Mouse (Mus musculus): ENCODE results near the gene Gm3045. TPM values are rescaled to one million over a fixed set of nuclear protein-coding genes. Genes with fewer than 3 reads are reported as not detected.

Gene Gm3045
- polyA plus RNA-seq (2012; rRNA removed) = not detected in 2 replicates

DNA sequence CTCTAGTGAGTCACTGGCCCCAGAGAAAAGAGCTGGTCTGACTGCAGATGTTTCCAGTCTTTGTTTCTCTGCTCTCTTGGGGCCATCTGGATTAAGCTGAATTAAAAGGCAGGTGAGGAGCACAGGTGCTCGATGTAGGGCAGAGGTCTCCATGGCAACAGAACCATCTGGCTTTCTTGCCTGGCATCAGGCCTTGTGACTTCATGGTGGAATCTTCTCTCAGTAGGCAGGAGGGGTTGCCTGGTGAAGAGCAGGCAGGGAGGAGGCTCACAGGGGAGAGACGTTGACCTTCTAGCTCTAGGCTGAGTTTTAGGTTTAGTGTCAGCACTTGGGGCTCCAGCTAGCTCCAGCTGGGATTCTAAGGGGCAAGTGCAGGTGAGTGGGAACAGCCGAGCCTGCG is at the start of gene Gm3045:
Gene Gm3045, plus strand, starts transcription at position 230 of the 400 bp plus-strand sequence.
- no peak for TF ChIP-seq POLR2A (IDR thresholded peaks at IDR 0.05; ENCODE audit: low read depth, low read length)
- TF ChIP-seq CTCF (IDR thresholded peaks at IDR 0.05; ENCODE audit: extremely low read depth, insufficient read depth, insufficient read length, insufficient replicate concordance) = no peak
- no peaks in the 10 kb centered on the region for H3K36me3 ChIP-seq (ENCODE audit: control insufficient read depth, insufficient read depth, low read length)

DNA sequence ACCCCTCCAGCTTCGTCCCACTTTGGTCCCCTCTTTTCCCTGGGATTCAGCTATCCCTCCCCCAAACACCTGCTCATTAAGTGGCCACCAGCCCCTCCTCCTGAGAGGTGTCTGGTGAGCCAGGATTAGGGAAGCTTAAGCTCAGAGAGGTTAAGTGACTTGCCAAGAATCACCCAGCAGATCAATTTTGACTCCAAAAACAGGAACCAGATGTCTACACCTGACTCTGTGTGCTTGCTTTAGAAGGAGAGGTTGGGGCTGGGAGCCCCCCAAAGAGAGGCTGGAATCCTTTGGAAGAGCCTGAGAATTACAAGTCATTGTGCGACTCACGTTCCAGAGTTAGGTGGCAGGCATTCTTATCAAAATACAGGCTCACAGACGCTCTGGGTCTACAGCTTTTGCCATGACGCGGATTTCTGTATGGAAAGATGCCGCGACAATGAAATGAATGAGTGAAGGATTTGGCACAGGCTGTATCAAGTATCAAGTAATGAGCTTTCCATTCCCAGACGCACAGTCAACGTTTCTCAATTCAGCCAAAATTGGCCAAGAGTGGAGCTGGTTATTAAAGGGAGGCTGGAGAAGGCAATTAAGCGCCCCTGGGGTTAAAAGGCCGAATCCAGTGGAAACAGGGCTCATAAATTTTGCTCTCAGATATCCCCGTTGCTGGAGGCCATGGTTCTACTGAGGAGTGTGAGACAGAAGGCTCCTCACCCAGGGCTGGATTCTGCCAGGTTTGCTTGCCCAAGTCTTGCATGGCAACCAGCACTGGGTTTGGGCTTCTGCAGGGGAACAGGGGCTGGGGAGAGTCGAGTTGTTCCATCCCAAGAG is 45.3 kb upstream of the Gm3045 start:
- Histone ChIP-seq H3K36me3 (ENCODE audit: control insufficient read depth, insufficient read depth, low read length) (no peaks in the 10 kb centered on the region), H3K4me3 (ENCODE audit: extremely low read depth, insufficient read depth, insufficient read length) (no peak overlapping the region), H3K27ac (ENCODE audit: insufficient read depth, low read length) (no peak overlapping the region), H3K4me1 (ENCODE audit: control insufficient read depth, insufficient read depth, insufficient read length) (no peaks in the 10 kb centered on the region), H3K27me3 (ENCODE audit: control insufficient read depth, insufficient read depth, low read length) (no peaks in the 10 kb centered on the region)
- DNase-seq (ENCODE audit: low read depth in 1 of 2, low spot score in 2 of 2) = no peak
- 78% methylated on average over 14 of the region's 14 CpGs for WGBS
- no peak for TF ChIP-seq CTCF (IDR thresholded peaks at IDR 0.05; ENCODE audit: extremely low read depth, insufficient read depth, insufficient read length, insufficient replicate concordance)
- TF ChIP-seq POLR2A (IDR thresholded peaks at IDR 0.05; ENCODE audit: low read depth, low read length) = no peak

More for the DNA sequence above, at the start of gene Gm3045:
- Histone ChIP-seq H3K27ac (ENCODE audit: insufficient read depth, low read length) (no peak within 1 kb of the TSS), H3K4me3 (ENCODE audit: extremely low read depth, insufficient read depth, insufficient read length) (no peak within 1 kb of the TSS), H3K4me1 (ENCODE audit: control insufficient read depth, insufficient read depth, insufficient read length) (no peaks in the 10 kb centered on the region), H3K27me3 (ENCODE audit: control insufficient read depth, insufficient read depth, low read length) (no peaks in the 10 kb centered on the region)
- no peak for DNase-seq (ENCODE audit: low read depth in 1 of 2, low spot score in 2 of 2)
- 84% methylated on average over 4 of the region's 4 CpGs for WGBS

DNA sequence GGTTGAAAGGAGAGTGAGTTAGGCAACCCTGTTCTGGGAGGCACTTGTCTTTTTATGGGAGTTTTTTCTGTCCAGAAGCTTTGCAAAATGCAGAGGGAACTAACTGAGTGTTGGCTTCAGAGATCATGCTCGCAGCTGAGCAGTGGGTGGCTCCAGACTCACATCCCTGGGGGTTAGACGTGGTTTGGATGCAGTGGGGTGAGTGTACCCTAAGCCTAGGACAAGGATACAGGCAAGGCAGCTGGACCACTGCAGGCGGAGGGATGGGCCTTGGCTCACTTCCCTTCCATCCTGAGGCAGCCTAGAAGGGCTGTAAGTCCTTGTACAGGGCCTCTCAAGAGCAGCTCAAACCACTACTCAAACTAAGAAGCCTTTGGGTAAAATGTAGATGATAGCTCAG is 43.0 kb upstream of the Gm3045 start:
- Histone ChIP-seq H3K36me3 (ENCODE audit: control insufficient read depth, insufficient read depth, low read length) (no peaks in the 10 kb centered on the region), H3K27me3 (ENCODE audit: control insufficient read depth, insufficient read depth, low read length) (no peaks in the 10 kb centered on the region), H3K4me3 (ENCODE audit: extremely low read depth, insufficient read depth, insufficient read length) (no peak overlapping the region), H3K27ac (ENCODE audit: insufficient read depth, low read length) (no peak overlapping the region), H3K4me1 (ENCODE audit: control insufficient read depth, insufficient read depth, insufficient read length) (no peaks in the 10 kb centered on the region)
- 75% methylated on average over 3 of the region's 3 CpGs for WGBS
- TF ChIP-seq POLR2A (IDR thresholded peaks at IDR 0.05; ENCODE audit: low read depth, low read length) = no peak
- no peak for DNase-seq (ENCODE audit: low read depth in 1 of 2, low spot score in 2 of 2)

DNA sequence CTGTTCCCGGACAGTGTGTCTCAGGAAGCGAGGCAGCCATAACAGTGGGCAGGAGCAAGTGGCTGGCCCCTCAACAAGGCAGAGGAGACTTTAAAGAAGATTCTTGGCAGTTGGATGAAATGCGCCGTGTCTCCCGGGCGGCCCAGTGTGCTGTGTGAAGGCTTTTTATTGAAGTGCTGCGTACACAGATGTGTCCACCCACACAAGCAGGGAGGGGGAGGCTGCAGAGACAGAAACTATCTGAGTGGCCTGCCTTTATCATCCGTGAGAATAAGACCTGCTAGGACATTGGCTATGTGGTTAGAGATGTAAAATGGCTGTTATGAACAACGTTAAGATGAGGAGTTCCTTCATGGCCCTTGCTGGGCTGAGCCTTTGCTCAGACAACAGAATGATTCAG is 40.0 kb upstream of the Gm3045 start:
- WGBS = 77% methylated on average over 9 of the region's 9 CpGs

DNA sequence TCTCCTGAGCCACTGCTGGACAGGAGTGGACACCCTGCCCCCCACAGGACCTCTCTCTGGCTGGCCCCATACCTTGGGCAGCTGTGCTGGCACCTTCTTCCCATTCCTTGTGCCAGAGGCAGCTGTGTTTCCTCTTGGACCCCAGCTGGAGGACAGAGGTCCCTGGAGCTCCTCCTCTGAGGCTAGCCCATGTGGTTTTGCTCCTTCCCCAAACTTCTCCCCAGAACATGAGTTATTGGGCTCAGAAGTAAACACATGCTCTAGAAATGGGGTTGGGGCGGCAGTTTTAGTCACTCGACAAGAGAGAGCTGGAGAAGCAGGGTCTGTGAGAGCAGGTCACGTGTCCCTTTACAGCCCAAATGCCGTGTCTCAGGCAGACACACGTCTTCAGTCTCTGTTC is 39.0 kb upstream of the Gm3045 start:
- Histone ChIP-seq H3K36me3 (ENCODE audit: control insufficient read depth, insufficient read depth, low read length) (no peaks in the 10 kb centered on the region), H3K27ac (ENCODE audit: insufficient read depth, low read length) (no peak overlapping the region), H3K4me3 (ENCODE audit: extremely low read depth, insufficient read depth, insufficient read length) (no peak overlapping the region), H3K4me1 (ENCODE audit: control insufficient read depth, insufficient read depth, insufficient read length) (no peaks in the 10 kb centered on the region), H3K27me3 (ENCODE audit: control insufficient read depth, insufficient read depth, low read length) (no peaks in the 10 kb centered on the region)
- WGBS = 26% methylated on average over 5 of the region's 5 CpGs
- DNase-seq (ENCODE audit: low read depth in 1 of 2, low spot score in 2 of 2) = no peak
- no peak for TF ChIP-seq CTCF (IDR thresholded peaks at IDR 0.05; ENCODE audit: extremely low read depth, insufficient read depth, insufficient read length, insufficient replicate concordance)
- no peak for TF ChIP-seq POLR2A (IDR thresholded peaks at IDR 0.05; ENCODE audit: low read depth, low read length)

More for the DNA sequence above, 40.0 kb upstream of the Gm3045 start:
- Histone ChIP-seq H3K4me3 (ENCODE audit: extremely low read depth, insufficient read depth, insufficient read length) (no peak overlapping the region), H3K27ac (ENCODE audit: insufficient read depth, low read length) (no peak overlapping the region), H3K27me3 (ENCODE audit: control insufficient read depth, insufficient read depth, low read length) (no peaks in the 10 kb centered on the region), H3K36me3 (ENCODE audit: control insufficient read depth, insufficient read depth, low read length) (no peaks in the 10 kb centered on the region), H3K4me1 (ENCODE audit: control insufficient read depth, insufficient read depth, insufficient read length) (no peaks in the 10 kb centered on the region)
- TF ChIP-seq POLR2A (IDR thresholded peaks at IDR 0.05; ENCODE audit: low read depth, low read length) = no peak
- no peak for TF ChIP-seq CTCF (IDR thresholded peaks at IDR 0.05; ENCODE audit: extremely low read depth, insufficient read depth, insufficient read length, insufficient replicate concordance)
- DNase-seq (ENCODE audit: low read depth in 1 of 2, low spot score in 2 of 2) = no peak

DNA sequence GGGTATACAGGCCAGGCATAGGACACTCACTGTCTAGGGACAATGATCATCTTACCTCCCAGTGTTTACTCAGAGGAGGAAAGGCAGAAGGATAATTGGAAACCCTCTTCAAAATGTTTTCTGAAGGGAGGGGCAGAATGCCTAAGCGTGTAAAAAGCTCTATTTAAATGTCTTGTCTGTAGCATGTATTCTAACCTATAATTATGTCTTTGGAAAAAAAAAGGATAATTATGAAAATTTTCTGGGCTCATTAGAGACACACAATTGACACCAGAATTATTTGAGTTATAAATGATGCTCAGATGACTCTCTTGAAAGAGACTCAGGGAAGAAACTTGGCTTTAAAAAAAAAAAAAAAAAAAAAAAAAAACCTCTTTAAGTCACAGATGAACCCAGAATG is 38.4 kb upstream of the Gm3045 start:
- Histone ChIP-seq H3K27me3 (ENCODE audit: control insufficient read depth, insufficient read depth, low read length) (no peaks in the 10 kb centered on the region), H3K36me3 (ENCODE audit: control insufficient read depth, insufficient read depth, low read length) (no peaks in the 10 kb centered on the region), H3K27ac (ENCODE audit: insufficient read depth, low read length) (no peak overlapping the region), H3K4me3 (ENCODE audit: extremely low read depth, insufficient read depth, insufficient read length) (no peak overlapping the region), H3K4me1 (ENCODE audit: control insufficient read depth, insufficient read depth, insufficient read length) (no peaks in the 10 kb centered on the region)
- 90% methylated on average over 1 of the region's 1 CpGs for WGBS
- DNase-seq (ENCODE audit: low read depth in 1 of 2, low spot score in 2 of 2) = no peak
- TF ChIP-seq CTCF (IDR thresholded peaks at IDR 0.05; ENCODE audit: extremely low read depth, insufficient read depth, insufficient read length, insufficient replicate concordance) (no peak), POLR2A (IDR thresholded peaks at IDR 0.05; ENCODE audit: low read depth, low read length) (no peak)

DNA sequence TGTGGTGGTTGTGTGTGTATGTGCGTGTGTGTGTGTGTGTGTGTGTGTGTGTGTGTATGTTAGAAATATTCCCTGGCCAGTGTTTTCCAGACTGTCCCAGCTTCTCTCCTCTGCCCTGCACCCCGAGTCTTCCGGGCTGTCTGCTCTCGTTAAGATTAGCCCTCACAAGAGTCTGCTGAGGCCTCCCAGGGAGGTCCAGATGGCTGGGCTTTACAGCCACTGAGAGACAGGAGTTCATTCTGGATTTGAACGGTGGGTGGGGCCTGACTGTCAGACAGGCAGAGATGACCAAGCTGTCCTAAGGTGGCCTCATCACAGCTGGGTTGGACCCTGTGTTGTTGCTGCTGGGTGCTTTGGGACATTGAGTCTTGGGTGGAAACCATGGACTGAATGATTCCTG is 28.8 kb upstream of the Gm3045 start:
- H3K27ac ChIP-seq (ENCODE audit: insufficient read depth, low read length) = no peak overlapping the region
- H3K36me3 ChIP-seq (ENCODE audit: control insufficient read depth, insufficient read depth, low read length) = no peaks in the 10 kb centered on the region
- H3K4me1 ChIP-seq (ENCODE audit: control insufficient read depth, insufficient read depth, insufficient read length) = no peaks in the 10 kb centered on the region
- DNase-seq (ENCODE audit: low read depth in 1 of 2, low spot score in 2 of 2) = no peak
- 74% methylated on average over 5 of the region's 5 CpGs for WGBS
- no peaks in the 10 kb centered on the region for H3K27me3 ChIP-seq (ENCODE audit: control insufficient read depth, insufficient read depth, low read length)
- TF ChIP-seq CTCF (IDR thresholded peaks at IDR 0.05; ENCODE audit: extremely low read depth, insufficient read depth, insufficient read length, insufficient replicate concordance) (no peak), POLR2A (IDR thresholded peaks at IDR 0.05; ENCODE audit: low read depth, low read length) (no peak)
- H3K4me3 ChIP-seq (ENCODE audit: extremely low read depth, insufficient read depth, insufficient read length) = no peak overlapping the region

Data from spleen, adult 2 months (tissue).